ENCODE assay signal across 21 mouse cellular contexts in the genomic region with DNA sequence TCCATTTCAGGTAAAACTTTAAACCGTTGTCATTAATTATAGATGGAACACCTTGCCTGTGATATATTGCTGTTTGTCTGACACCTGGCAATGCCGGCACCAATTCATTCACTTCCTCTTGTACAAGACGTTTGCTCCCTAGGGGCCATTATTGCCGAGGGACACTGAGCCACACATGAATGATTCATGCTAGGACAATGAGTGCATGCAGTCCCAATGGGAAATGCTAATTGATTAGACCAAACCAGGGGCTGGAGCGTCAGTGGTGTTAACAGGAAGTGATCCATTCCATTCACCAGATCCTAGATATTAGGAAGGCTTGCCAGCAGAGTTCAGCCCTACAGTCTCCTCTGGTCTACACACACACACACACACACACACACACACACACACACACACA. TPM values are rescaled to one million over a fixed set of nuclear protein-coding genes. Genes with fewer than 3 reads are reported as not detected.
"Had no signal": no experiment of that assay in that cellular context is flagged by ENCODE, and none has a peak within 500 bp of the region (broad histone marks: within the 10 kb centered on the region; RNA-seq: fewer than 3 reads in every experiment).

No protein-coding gene starts in this region.

- H3K4me2 ChIP-seq: limb, embryonic 12.5 days; liver, embryonic 13.5 days; lung, embryonic 15.5 days; midbrain, embryonic 12.5 days; neural tube, embryonic 12.5 days; stomach, embryonic 15.5 days had no signal

- H3K4me1 ChIP-seq: liver, embryonic 13.5 days; lung, embryonic 15.5 days; megakaryocyte, embryonic 14.5 days; neural tube, embryonic 12.5 days; stomach, embryonic 15.5 days had no signal

- DNase-seq: kidney, adult 8-10 months; kidney, postnatal 25 days; liver; liver, embryonic 13.5 days; liver, postnatal 0 days; lung, postnatal 14 days; right cerebral cortex, adult 18-20 months; right cerebral cortex, postnatal 4 days; spleen, adult 18-20 months; thymus, adult 2 months; thymus, postnatal 25 days had no signal

- H3K36me3 ChIP-seq: limb, embryonic 12.5 days; liver, embryonic 13.5 days; lung, embryonic 15.5 days; midbrain, embryonic 12.5 days; neural tube, embryonic 12.5 days; stomach, embryonic 15.5 days had no signal

- H3K27ac ChIP-seq: left cerebral cortex, adult 2 months; limb, embryonic 12.5 days; liver, embryonic 13.5 days; lung, embryonic 15.5 days; macrophage; midbrain, embryonic 12.5 days; neural tube, embryonic 12.5 days; stomach, embryonic 15.5 days had no signal

- H3K9me3 ChIP-seq: limb, embryonic 12.5 days; liver, embryonic 13.5 days; lung, embryonic 15.5 days; megakaryocyte, embryonic 14.5 days; midbrain, embryonic 12.5 days; neural tube, embryonic 12.5 days; stomach, embryonic 15.5 days had no signal

- H3K4me3 ChIP-seq: left cerebral cortex, adult 2 months; limb, embryonic 12.5 days; liver, embryonic 13.5 days; lung, embryonic 15.5 days; megakaryocyte, embryonic 14.5 days; midbrain, embryonic 12.5 days; myocyte; neural tube, embryonic 12.5 days; stomach, embryonic 15.5 days had no signal

- H3K27me3 ChIP-seq: liver, embryonic 13.5 days; lung, embryonic 15.5 days; neural tube, embryonic 12.5 days; stomach, embryonic 15.5 days had no signal

- ATAC-seq: intestine, postnatal 0 days; liver, postnatal 0 days had no signal

- H3K9ac ChIP-seq: limb, embryonic 12.5 days; liver, embryonic 13.5 days; liver, postnatal 0 days; lung, embryonic 15.5 days; midbrain, embryonic 12.5 days; neural tube, embryonic 12.5 days; stomach, embryonic 15.5 days had no signal

RNA-seq across cellular contexts. Expression of a gene that starts 42.3 kb away (rescaled TPM):
- polyA plus RNA-seq: intestine, postnatal 0 days; liver, embryonic 13.5 days; macrophage; midbrain, embryonic 12.5 days; myocyte; neural tube, embryonic 12.5 days; thymus, adult 2 months had no signal
